25 mouse cellular contexts compared by ENCODE assay signal in genomic region chr2:92657189-92657588, GRCm38 (mm10). TPM values are rescaled to one million over a fixed set of nuclear protein-coding genes. Genes with fewer than 3 reads are reported as not detected.
DNase-seq lines count a peak whose midpoint lies in the region; ATAC-seq and TF ChIP-seq lines count a peak whose summit lies in the region.
"Had no signal": no experiment of that assay in that cellular context is flagged by ENCODE, and none has a peak within 500 bp of the region (broad histone marks: within the 10 kb centered on the region; RNA-seq: fewer than 3 reads in every experiment).

No protein-coding gene starts in this region.

- no peak for TF ChIP-seq EP300 in CH12.LX (IDR thresholded peaks at IDR 0.05; ENCODE audit: low read length)

- no peaks in the 10 kb centered on the region for H3K36me3 ChIP-seq in kidney, postnatal 0 days (ENCODE audit: insufficient read depth, low read length)
- H3K36me3 ChIP-seq in kidney, embryonic 14.5 days (ENCODE audit: control insufficient read depth, insufficient read depth, low read length), result no peaks in the 10 kb centered on the region
- no peaks in the 10 kb centered on the region for H3K36me3 ChIP-seq in CH12.LX (replicated peaks in 1 of 2; ENCODE audit: control insufficient read depth in 1 of 2, insufficient read depth in 1 of 2, low read length in 1 of 2)
- no peaks in the 10 kb centered on the region for H3K36me3 ChIP-seq in ES-E14 (ENCODE audit: control insufficient read depth, insufficient read depth, low read length, poor library complexity, severe bottlenecking)
- H3K36me3 ChIP-seq in hindbrain, embryonic 14.5 days (replicated peaks; ENCODE audit: control insufficient read depth, insufficient read depth), result no peaks in the 10 kb centered on the region
- H3K36me3 ChIP-seq: embryonic facial prominence, embryonic 12.5 days; embryonic facial prominence, embryonic 15.5 days; forebrain, embryonic 15.5 days; G1E; hindbrain, embryonic 12.5 days had no signal

- TF ChIP-seq CTCF in kidney, postnatal 0 days (IDR thresholded peaks at IDR 0.05; ENCODE audit: low read depth), result no peak
- TF ChIP-seq CTCF in CH12.LX (conservative IDR thresholded peaks at IDR 0.05 in 1 of 2, IDR thresholded peaks at IDR 0.05 in 1 of 2; ENCODE audit: low read depth in 2 of 2, low read length in 2 of 2), result no peak

- no peaks in the 10 kb centered on the region for H3K9me3 ChIP-seq in kidney, postnatal 0 days (replicated peaks; ENCODE audit: low read length)
- no peaks in the 10 kb centered on the region for H3K9me3 ChIP-seq in kidney, embryonic 14.5 days (ENCODE audit: control insufficient read depth, low read length)
- peaks cover 7% of the 10 kb centered on the region for H3K9me3 ChIP-seq in CH12.LX (replicated peaks; ENCODE audit: low read length)
- no peaks in the 10 kb centered on the region for H3K9me3 ChIP-seq in ES-E14 (ENCODE audit: control insufficient read depth, insufficient read depth, low read depth, low read length)
- no peaks in the 10 kb centered on the region for H3K9me3 ChIP-seq in hindbrain, embryonic 14.5 days (ENCODE audit: control insufficient read depth, low read length)
- H3K9me3 ChIP-seq: embryonic facial prominence, embryonic 15.5 days; forebrain, embryonic 15.5 days; hindbrain, embryonic 12.5 days had no signal

- TF ChIP-seq POLR2A in CH12.LX (IDR thresholded peaks at IDR 0.05; ENCODE audit: low read depth, low read length), result no peak

- H3K9ac ChIP-seq in kidney, postnatal 0 days (ENCODE audit: low read depth, low read length), result no peak overlapping the region
- H3K9ac ChIP-seq in kidney, embryonic 14.5 days (ENCODE audit: low read depth, low read length), result no peak overlapping the region
- H3K9ac ChIP-seq in CH12.LX (ENCODE audit: insufficient read depth, low read depth), result no peak overlapping the region
- no peak overlapping the region for H3K9ac ChIP-seq in ES-E14 (ENCODE audit: insufficient read depth, low read depth, low read length, poor library complexity, severe bottlenecking)
- H3K9ac ChIP-seq in hindbrain, embryonic 14.5 days, result no peak overlapping the region
- H3K9ac ChIP-seq: embryonic facial prominence, embryonic 12.5 days; embryonic facial prominence, embryonic 15.5 days; forebrain, embryonic 15.5 days; hindbrain, embryonic 12.5 days had no signal

- TF ChIP-seq RAD21 in CH12.LX (IDR thresholded peaks at IDR 0.05; ENCODE audit: low read depth, low read length), result no peak

- 83% methylated on average over 2 of the region's 2 CpGs for WGBS in kidney, postnatal 0 days
- 89% methylated on average over 2 of the region's 2 CpGs for WGBS in kidney, embryonic 14.5 days
- WGBS in hindbrain, embryonic 14.5 days, result 86% methylated on average over 2 of the region's 2 CpGs

- no peak overlapping the region for H3K4me2 ChIP-seq in kidney, postnatal 0 days (ENCODE audit: low read length)
- H3K4me2 ChIP-seq in kidney, embryonic 14.5 days (replicated peaks; ENCODE audit: low read depth, low read length), result no peak overlapping the region
- H3K4me2 ChIP-seq in CH12.LX (ENCODE audit: insufficient read depth, low read depth, poor library complexity, severe bottlenecking), result no peak overlapping the region
- H3K4me2 ChIP-seq in hindbrain, embryonic 14.5 days (replicated peaks), result no peak overlapping the region
- H3K4me2 ChIP-seq: embryonic facial prominence, embryonic 12.5 days; embryonic facial prominence, embryonic 15.5 days; forebrain, embryonic 15.5 days; heart, embryonic 11.5 days; hindbrain, embryonic 12.5 days had no signal

- H3K27me3 ChIP-seq in kidney, postnatal 0 days (ENCODE audit: insufficient read depth, low read length), result no peaks in the 10 kb centered on the region
- H3K27me3 ChIP-seq in kidney, embryonic 14.5 days (ENCODE audit: control insufficient read depth, insufficient read depth, low read length), result no peaks in the 10 kb centered on the region
- H3K27me3 ChIP-seq in CH12.LX (replicated peaks), result peaks cover 48% of the 10 kb centered on the region
- H3K27me3 ChIP-seq in hindbrain, embryonic 14.5 days (ENCODE audit: control insufficient read depth, insufficient read depth, low read length), result no peaks in the 10 kb centered on the region
- H3K27me3 ChIP-seq: embryonic facial prominence, embryonic 12.5 days; embryonic facial prominence, embryonic 15.5 days; forebrain, embryonic 15.5 days; hindbrain, embryonic 12.5 days had no signal

- H3K27ac ChIP-seq in kidney, postnatal 0 days, result no peak overlapping the region
- no peak overlapping the region for H3K27ac ChIP-seq in kidney, embryonic 14.5 days (ENCODE audit: low read depth, low read length)
- no peak overlapping the region for H3K27ac ChIP-seq in CH12.LX (ENCODE audit: insufficient read depth, low read depth)
- H3K27ac ChIP-seq in ES-E14 (ENCODE audit: insufficient read depth, low read depth, low read length, poor library complexity, severe bottlenecking), result no peak overlapping the region
- no peak overlapping the region for H3K27ac ChIP-seq in hindbrain, embryonic 14.5 days
- H3K27ac ChIP-seq: embryonic facial prominence, embryonic 12.5 days; embryonic facial prominence, embryonic 15.5 days; forebrain, embryonic 15.5 days; gastrocnemius, adult 2 months; hindbrain, embryonic 12.5 days had no signal

- in situ Hi-C loops in CH12.LX (cut with MboI; ENCODE audit: low pct_ligation_motif_present, low pct_unique_long_range_greater_than_20kb, low sequenced_read_pairs) (no loop called here), ES-E14 (cut with MboI; ENCODE audit: low sequenced_read_pairs in 2 of 2, unreplicated experiment in 2 of 2) (no loop called here)

- no peaks in the 10 kb centered on the region for H3K4me1 ChIP-seq in kidney, postnatal 0 days (replicated peaks; ENCODE audit: insufficient read depth, low read length)
- no peaks in the 10 kb centered on the region for H3K4me1 ChIP-seq in kidney, embryonic 14.5 days (ENCODE audit: control insufficient read depth, insufficient read depth, low read length)
- H3K4me1 ChIP-seq in CH12.LX (ENCODE audit: control insufficient read depth in 1 of 2, insufficient read depth in 2 of 2), result peaks cover 0 to 16% of the 10 kb centered on the region in 2 experiments; a peak in 2 of 4 replicates
- peaks cover 0 to 2% of the 10 kb centered on the region in 2 experiments; a peak in 1 of 4 replicates for H3K4me1 ChIP-seq in ES-E14 (ENCODE audit: control insufficient read depth in 2 of 2, insufficient read depth in 2 of 2, low read length in 2 of 2, poor library complexity in 1 of 2)
- no peaks in the 10 kb centered on the region for H3K4me1 ChIP-seq in hindbrain, embryonic 14.5 days (replicated peaks; ENCODE audit: control insufficient read depth, insufficient read depth, low read length)
- H3K4me1 ChIP-seq: embryonic facial prominence, embryonic 12.5 days; embryonic facial prominence, embryonic 15.5 days; forebrain, embryonic 15.5 days; hindbrain, embryonic 12.5 days had no signal

- dilution Hi-C loops in CH12.LX (cut with MboI; ENCODE audit: extremely low pct_ligation_motif_present, extremely low pct_unique_long_range_greater_than_20kb, low sequenced_read_pairs), result no loop called here

- DNase-seq in kidney, postnatal 0 days (ENCODE audit: low spot score), result peak; percentile 12
- DNase-seq in CH12.LX (ENCODE audit: extremely low read depth), result no peak
- DNase-seq in ES-E14 (ENCODE audit: low read depth, low spot score), result no peak
- DNase-seq in ZHBTc4 (ENCODE audit: low read depth, low spot score), result peak; percentile 47
- DNase-seq in adrenal gland, postnatal 14 days, result no peak
- DNase-seq in thymus, postnatal 14 days, result no peak
- no peak for DNase-seq in hindbrain, embryonic 14.5 days (ENCODE audit: low spot score)
- DNase-seq: adrenal gland, adult 2 months; adrenal gland, postnatal 25 days; cerebellum, adult 11 months; cerebellum, adult 2 months; cerebellum, adult 9-11 months; cerebellum, postnatal 25 days; gastrocnemius, adult 2 months; gastrocnemius, postnatal 14 days; heart, adult 11 months had no signal

- no peak overlapping the region for H3K4me3 ChIP-seq in kidney, postnatal 0 days (replicated peaks; ENCODE audit: low read depth, low read length)
- no peak overlapping the region for H3K4me3 ChIP-seq in kidney, embryonic 14.5 days (ENCODE audit: low read length)
- H3K4me3 ChIP-seq in CH12.LX (replicated peaks in 1 of 3; ENCODE audit: low read depth in 2 of 3, low read length in 2 of 3, poor library complexity in 1 of 3) (no peak overlapping the region), ES-E14 (ENCODE audit: insufficient read depth in 1 of 2, low read depth in 1 of 2, low read length in 2 of 2, poor library complexity in 1 of 2, severe bottlenecking in 1 of 2) (no peak overlapping the region)
- no peak overlapping the region for H3K4me3 ChIP-seq in hindbrain, embryonic 14.5 days (replicated peaks; ENCODE audit: low read length)
- H3K4me3 ChIP-seq: embryonic facial prominence, embryonic 12.5 days; embryonic facial prominence, embryonic 15.5 days; forebrain, embryonic 15.5 days; gastrocnemius, adult 2 months; hindbrain, embryonic 12.5 days had no signal

- ATAC-seq in kidney, postnatal 0 days (replicated peaks; ENCODE audit: low FRiP score, low read depth), result no peak; the same call in 1 of the 2 replicates
- ATAC-seq in kidney, embryonic 14.5 days (ENCODE audit: low FRiP score, low TSS enrichment), result no peak
- no peak for ATAC-seq in hindbrain, embryonic 14.5 days (ENCODE audit: low FRiP score)
- ATAC-seq: CD4-positive, CD25-positive, alpha-beta regulatory T cell, adult 4 months; forebrain, embryonic 15.5 days; intestine, postnatal 0 days had no signal

- H3K79me2 ChIP-seq in CH12.LX (replicated peaks; ENCODE audit: control insufficient read depth, extremely low read depth, insufficient read depth, poor library complexity, severe bottlenecking), result no peaks in the 10 kb centered on the region

TF ChIP-seq in CH12.LX, 34 proteins besides CTCF, POLR2A, EP300 and RAD21:
- 0 out of 2 replicates have a peak, but pooled peaks have one; percentile 29 for TF ChIP-seq CHD2 (IDR thresholded peaks at IDR 0.05; ENCODE audit: low read length)
- no peak for TF ChIP-seq JUN (IDR thresholded peaks at IDR 0.05; ENCODE audit: insufficient read depth, low read depth, low read length)

TF ChIP-seq in ES-E14, 5 proteins besides CTCF, POLR2A, EP300 and RAD21:
- TF ChIP-seq CHD2 (IDR thresholded peaks at IDR 0.05; ENCODE audit: low read depth, low read length), result peak; percentile 61; the same call in 1 of the 2 replicates
- TF ChIP-seq MAFK (IDR thresholded peaks at IDR 0.05; ENCODE audit: insufficient read depth, low read depth, low read length), result no peak

RNA-seq across cellular contexts. Expression of gene Chst1, which starts 57.7 kb away (rescaled TPM):
- polyA plus RNA-seq in kidney, postnatal 0 days (2015; fragmentation: Nextera tagmentation; extraction: Ambion mirVana), result 6.6 and 6.8 TPM in 2 replicates
- 5.0 and 6.4 TPM in 2 replicates for polyA plus RNA-seq in kidney, embryonic 14.5 days (2014; fragmentation: Nextera tagmentation; extraction: Ambion mirVana)
- total RNA-seq in CH12.LX (2012; rRNA removed) (not detected in 2 replicates), CH12.LX (2014; rRNA removed) (not detected in 2 replicates), ES-E14 (2012; rRNA removed) (0.42 and 0.98 TPM in 2 replicates)
- not detected in 2 replicates for polyA plus RNA-seq in CH12.LX (2012; ENCODE audit: insufficient read length, low read depth)
- 9.6 and 13.7 TPM in 2 replicates for total RNA-seq in adrenal gland, postnatal 14 days (2021)
- 20.0 and 26.1 TPM in 2 replicates for polyA plus RNA-seq in hindbrain, embryonic 14.5 days (2014; fragmentation: Nextera tagmentation; extraction: Ambion mirVana)

Comparison
In these comparisons a context has a peak if more than half of its experiments do, and no peak if none do; other contexts are left out.
1. DNase-seq: peak in kidney, postnatal 0 days (single experiment) and ZHBTc4 (single experiment); none in CH12.LX (single experiment), ES-E14 (single experiment), adrenal gland, postnatal 14 days (single experiment), thymus, postnatal 14 days (single experiment) and hindbrain, embryonic 14.5 days (single experiment).